Mouse (Mus musculus): Measurements from ENCODE around the gene Cyp2b9. TPM values are rescaled to one million over a fixed set of nuclear protein-coding genes. Genes with fewer than 3 reads are reported as not detected.
"Not testable (repeated sequence)": the region's sequence is repeated elsewhere in the genome, so short reads cannot be mapped to it uniquely, and the experiment has no call there.

Cyp2b9 gene
- not detected for total RNA-seq (2021)

DNA sequence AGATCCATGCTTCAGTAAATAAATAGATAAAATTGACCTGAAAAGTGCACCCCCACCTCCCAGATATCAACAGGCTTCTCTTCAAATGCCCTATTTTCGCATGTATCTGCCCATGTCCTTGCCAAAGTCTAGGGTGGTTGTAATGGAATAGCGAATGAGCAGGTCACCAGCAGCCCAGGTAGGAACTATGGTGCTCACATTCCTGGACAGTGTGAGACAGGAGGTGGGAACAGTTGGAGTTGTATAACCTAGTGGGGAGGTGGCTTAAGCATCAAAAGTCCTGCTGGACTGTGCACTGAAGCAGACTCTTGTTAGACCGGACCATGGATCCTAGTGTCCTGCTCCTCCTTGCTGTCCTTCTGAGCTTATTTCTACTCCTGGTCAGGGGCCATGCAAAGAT, at the start of gene Cyp2b9:
Gene Cyp2b9 (plus strand): TSS at position 301 of the 400 bp plus-strand sequence.
- DNase-seq (ENCODE audit: extremely low spot score in 1 of 2, low spot score in 1 of 2) = not testable (repeated sequence)

DNA sequence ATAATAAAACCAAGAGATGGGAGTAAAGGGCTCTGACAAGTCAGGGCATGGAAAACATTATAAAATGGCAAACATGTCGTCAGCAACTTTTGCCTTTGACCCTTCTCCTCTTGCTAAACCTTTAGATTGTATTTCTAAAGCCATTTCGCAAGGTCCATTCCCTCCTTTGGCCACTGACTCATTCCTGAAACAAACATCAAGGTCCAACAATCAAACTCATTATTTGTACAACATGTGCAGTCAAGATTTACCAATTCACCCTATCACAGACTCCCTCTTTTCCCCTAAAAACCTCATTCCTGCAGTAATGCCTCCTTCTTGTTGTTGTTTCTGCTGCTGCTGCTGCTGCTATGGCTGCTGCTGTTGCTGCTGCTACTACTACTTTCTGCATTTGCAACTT, 33.6 kb upstream of the Cyp2b9 start:
- not testable (repeated sequence) for DNase-seq (ENCODE audit: extremely low spot score in 1 of 2, low spot score in 1 of 2)

DNA sequence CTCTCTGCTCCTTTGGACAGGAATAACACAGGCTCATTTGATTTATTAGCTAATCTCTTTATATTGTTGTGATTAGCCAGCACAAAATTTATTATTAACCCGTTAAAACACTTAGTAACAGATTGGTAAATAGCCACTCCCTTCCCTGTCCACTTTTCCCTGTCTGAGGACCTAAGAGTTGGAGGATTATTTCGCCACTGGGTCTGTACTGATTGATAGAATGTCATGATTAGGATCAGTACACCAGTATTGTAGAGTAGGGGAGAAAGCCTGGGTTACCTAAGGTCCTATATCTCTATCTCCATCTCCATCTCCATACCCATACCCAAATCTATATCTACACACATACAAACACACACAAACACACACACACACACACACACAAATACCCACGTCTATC, 29.6 kb upstream of the Cyp2b9 start:
- DNase-seq (ENCODE audit: extremely low spot score in 1 of 2, low spot score in 1 of 2) = not testable (repeated sequence)

DNA sequence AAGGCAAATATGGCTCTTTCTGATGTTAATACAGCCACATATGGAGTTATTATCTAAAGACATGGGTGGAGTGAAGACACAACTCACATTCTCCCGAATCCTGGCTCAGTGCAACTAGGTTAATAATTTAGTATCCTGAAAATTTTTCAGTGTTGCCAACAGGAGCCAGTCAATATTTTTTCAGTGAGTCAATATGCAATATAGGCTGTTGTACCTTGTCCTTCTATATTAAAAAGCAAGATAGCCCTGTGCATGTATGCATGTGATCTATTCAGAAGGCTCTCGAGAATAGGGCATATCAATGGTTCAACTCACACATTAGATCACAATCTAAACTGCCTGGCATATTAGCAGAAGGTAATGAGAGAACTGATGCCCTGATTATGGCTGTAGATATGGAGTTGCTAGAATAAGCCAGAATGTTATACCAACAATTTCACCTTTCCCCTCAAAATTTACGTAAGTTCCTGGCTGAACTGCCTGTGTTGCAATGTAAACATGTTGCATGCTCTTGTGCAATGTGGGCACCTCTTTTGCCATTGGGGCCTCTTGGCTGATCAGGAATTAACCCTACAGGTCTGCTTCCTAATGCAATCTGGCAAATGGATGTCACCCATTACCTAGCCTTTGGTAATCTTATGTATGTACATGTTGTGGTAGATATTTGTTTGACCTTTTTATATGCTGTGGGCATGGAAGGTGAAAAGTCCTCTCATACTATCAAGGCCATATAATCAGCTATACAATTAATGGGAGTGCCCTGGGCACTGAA, 4.3 kb upstream of the Cyp2b9 start:
- not testable (repeated sequence) for DNase-seq (ENCODE audit: extremely low spot score in 1 of 2, low spot score in 1 of 2)

DNA sequence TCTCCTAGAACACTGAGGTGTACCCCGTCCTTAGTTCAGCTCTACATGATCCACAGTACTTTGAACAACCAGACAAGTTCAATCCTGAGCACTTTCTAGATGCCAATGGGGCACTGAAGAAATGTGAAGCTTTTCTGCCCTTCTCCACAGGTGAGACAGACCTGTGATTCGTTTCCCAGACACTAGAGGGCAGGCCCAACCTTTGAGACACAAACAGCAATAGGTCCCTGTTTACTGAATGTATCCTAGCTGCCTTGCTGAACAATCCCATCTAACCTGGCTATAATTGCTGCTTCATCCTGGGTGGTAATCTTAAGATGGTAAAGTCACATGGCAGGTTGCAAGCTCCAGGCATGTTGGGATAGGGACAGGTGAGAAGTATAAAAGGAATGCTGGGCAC, 27.9 kb downstream of the Cyp2b9 start:
- no peak for DNase-seq (ENCODE audit: extremely low spot score in 1 of 2, low spot score in 1 of 2)

DNA sequence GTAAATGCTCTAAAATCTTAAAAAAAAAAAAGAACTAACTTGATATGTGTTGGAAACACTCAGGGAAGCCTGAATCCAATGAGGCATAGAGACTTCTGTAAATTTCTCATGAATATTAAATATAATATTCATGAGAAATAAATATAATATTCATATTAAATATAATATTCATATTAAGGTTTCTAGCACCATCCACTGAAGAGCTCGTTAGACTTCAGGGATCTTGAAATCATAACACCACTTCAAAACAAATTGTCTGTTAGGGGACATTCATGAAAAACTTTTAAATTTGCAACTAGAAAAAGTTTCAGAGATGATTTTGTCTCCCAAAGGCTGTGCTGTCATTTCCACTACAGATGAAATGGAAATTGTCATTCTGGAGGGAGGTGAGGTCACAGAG, 86.8 kb downstream of the Cyp2b9 start, which contains the start of gene Vmn1r184:
Gene Vmn1r184 (plus strand): TSS at position 301 of the 400 bp plus-strand sequence.
- not testable (repeated sequence) for DNase-seq (ENCODE audit: extremely low spot score in 1 of 2, low spot score in 1 of 2)

Other genes starting within 250 kb of the Cyp2b9 start
- gene Cyp2b13, start 111.9 kb upstream of the Cyp2b9 start, total RNA-seq (2021) = not detected
- gene Vmn1r184, start 86.9 kb downstream of the Cyp2b9 start, total RNA-seq (2021) = not detected
- gene Cyp2a4, start 133.8 kb downstream of the Cyp2b9 start, total RNA-seq (2021) = not detected
- not detected for gene Nlrp9c, start 230.3 kb downstream of the Cyp2b9 start, total RNA-seq (2021)

All from layer of hippocampus, postnatal 25 days (tissue).